25 mouse cellular contexts compared by ENCODE assay signal in genomic region chr13:94862491-94863230, GRCm38 (mm10). TPM values are rescaled to one million over a fixed set of nuclear protein-coding genes. Genes with fewer than 3 reads are reported as not detected.
DNase-seq lines count a peak whose midpoint lies in the region; ATAC-seq and TF ChIP-seq lines count a peak whose summit lies in the region.
"Had no signal": no experiment of that assay in that cellular context is flagged by ENCODE, and none has a peak within 500 bp of the region (broad histone marks: within the 10 kb centered on the region; RNA-seq: fewer than 3 reads in every experiment).

No protein-coding gene starts in this region.

- H3K4me2 ChIP-seq in intestine, embryonic 14.5 days (ENCODE audit: low read length) = no peak overlapping the region
- no peak overlapping the region for H3K4me2 ChIP-seq in intestine, postnatal 0 days (replicated peaks; ENCODE audit: low read depth)
- H3K4me2 ChIP-seq: embryonic facial prominence, embryonic 13.5 days; forebrain, embryonic 15.5 days; heart, embryonic 13.5 days; hindbrain, embryonic 12.5 days had no signal

- TF ChIP-seq EP300 in ES-Bruce4 (IDR thresholded peaks at IDR 0.05; ENCODE audit: insufficient read depth, low read depth, low read length) = no peak
- TF ChIP-seq EP300 in MEL (IDR thresholded peaks at IDR 0.05; ENCODE audit: low read depth in 1 of 2, low read length in 2 of 2) = peak; percentile 56 to 67

- no peaks in the 10 kb centered on the region for H3K9me3 ChIP-seq in intestine, embryonic 14.5 days (ENCODE audit: control insufficient read depth, low read length)
- no peaks in the 10 kb centered on the region for H3K9me3 ChIP-seq in intestine, postnatal 0 days (ENCODE audit: control insufficient read depth)
- H3K9me3 ChIP-seq in ES-Bruce4 (replicated peaks; ENCODE audit: control insufficient read depth, insufficient read depth, low read length, poor library complexity, severe bottlenecking) = no peaks in the 10 kb centered on the region
- H3K9me3 ChIP-seq in MEL (replicated peaks; ENCODE audit: insufficient read depth, low read length) = no peaks in the 10 kb centered on the region
- H3K9me3 ChIP-seq: embryonic facial prominence, embryonic 13.5 days; forebrain, embryonic 15.5 days; heart, embryonic 13.5 days; hindbrain, embryonic 12.5 days had no signal

- WGBS in intestine, embryonic 14.5 days = 67% methylated on average over 5 of the region's 5 CpGs
- 62% methylated on average over 5 of the region's 5 CpGs for WGBS in intestine, postnatal 0 days

- TF ChIP-seq POLR2A in ES-Bruce4 (IDR thresholded peaks at IDR 0.05; ENCODE audit: insufficient read depth, low read length) = no peak
- TF ChIP-seq POLR2A in MEL (IDR thresholded peaks at IDR 0.05; ENCODE audit: control insufficient read depth in 1 of 2, insufficient read depth in 1 of 2, low read depth in 1 of 2, low read length in 2 of 2, poor library complexity in 1 of 2) = no peak; a peak in 1 of 4 replicates

- no peak for TF ChIP-seq RAD21 in MEL (IDR thresholded peaks at IDR 0.05; ENCODE audit: low read depth, low read length)

- no peak overlapping the region for H3K9ac ChIP-seq in intestine, embryonic 14.5 days (ENCODE audit: low read length)
- no peak overlapping the region for H3K9ac ChIP-seq in intestine, postnatal 0 days (ENCODE audit: low read depth, low read length)
- no peak overlapping the region for H3K9ac ChIP-seq in ES-Bruce4 (ENCODE audit: low read depth, poor library complexity, severe bottlenecking)
- H3K9ac ChIP-seq in MEL (ENCODE audit: control insufficient read depth, low read depth, low read length, poor library complexity, severe bottlenecking) = peak overlapping the region; percentile 40
- H3K9ac ChIP-seq: embryonic facial prominence, embryonic 13.5 days; forebrain, embryonic 15.5 days; heart, embryonic 13.5 days; hindbrain, embryonic 12.5 days had no signal

- no peak for ATAC-seq in intestine, embryonic 14.5 days (replicated peaks; ENCODE audit: low FRiP score, low TSS enrichment, low read depth)
- no peak for ATAC-seq in intestine, postnatal 0 days
- peak; percentile 77 for ATAC-seq in common myeloid progenitor, adult 5-6 weeks (replicated peaks; ENCODE audit: low read depth, poor library complexity, severe bottlenecking)
- ATAC-seq: forebrain, embryonic 15.5 days; hindbrain, embryonic 16.5 days; inflammation-experienced regulatory T-cells, adult 6 months; Patski had no signal

- intact Hi-C loops in gastrocnemius, postnatal 14 days (cut with DNase I; ENCODE audit: low total_unique reads) = no loop called here

- DNase-seq in intestine, embryonic 14.5 days (ENCODE audit: low spot score) = peak; percentile 20
- peak; percentile 80 for DNase-seq in MEL (ENCODE audit: low read depth, low spot score)
- DNase-seq in gastrocnemius, postnatal 14 days = no peak
- DNase-seq in layer of hippocampus, adult 9-11 months = no peak
- DNase-seq: adrenal gland, postnatal 14 days; cerebellum, adult 11-12 months; cerebellum, adult 9-10 months; cerebellum, postnatal 25 days; heart, adult 2 months; heart, postnatal 36 days; kidney, adult 18-20 months had no signal

- H3K27me3 ChIP-seq in intestine, embryonic 14.5 days (replicated peaks; ENCODE audit: control insufficient read depth, insufficient read depth, low read length) = peaks cover 39% of the 10 kb centered on the region
- peaks cover 13% of the 10 kb centered on the region for H3K27me3 ChIP-seq in intestine, postnatal 0 days (replicated peaks; ENCODE audit: control insufficient read depth, insufficient read depth, low read length)
- H3K27me3 ChIP-seq in ES-Bruce4 (ENCODE audit: control insufficient read depth, insufficient read depth, low read length, poor library complexity, severe bottlenecking) = peaks cover 5% of the 10 kb centered on the region; the same call in 1 of the 2 replicates
- H3K27me3 ChIP-seq in MEL (ENCODE audit: control insufficient read depth in 1 of 2, insufficient read depth in 2 of 2, low read length in 2 of 2) = no peaks in the 10 kb centered on the region

- no peak overlapping the region for H3K4me3 ChIP-seq in intestine, embryonic 14.5 days (ENCODE audit: low read depth, low read length)
- no peak overlapping the region for H3K4me3 ChIP-seq in intestine, postnatal 0 days (ENCODE audit: low read depth, low read length)
- no peak overlapping the region for H3K4me3 ChIP-seq in ES-Bruce4 (ENCODE audit: low read depth, low read length)
- peak overlapping the region in 1 of 2 experiments; percentile 11; a peak in 1 of 4 replicates for H3K4me3 ChIP-seq in MEL (ENCODE audit: control insufficient read depth in 1 of 2, insufficient read depth in 1 of 2, low read depth in 2 of 2, low read length in 2 of 2)
- H3K4me3 ChIP-seq: embryonic facial prominence, embryonic 13.5 days; forebrain, embryonic 15.5 days; heart, adult 2 months; heart, embryonic 13.5 days; hindbrain, embryonic 12.5 days had no signal

- no peak overlapping the region for H3K27ac ChIP-seq in intestine, embryonic 14.5 days (ENCODE audit: low read depth)
- H3K27ac ChIP-seq in intestine, postnatal 0 days (ENCODE audit: low read depth, low read length) = no peak overlapping the region
- peak overlapping the region; percentile 47 for H3K27ac ChIP-seq in ES-Bruce4 (ENCODE audit: insufficient read depth, low read length)
- peak overlapping the region; percentile 83 for H3K27ac ChIP-seq in MEL (ENCODE audit: control insufficient read depth, low read depth, low read length)
- H3K27ac ChIP-seq: embryonic facial prominence, embryonic 13.5 days; forebrain, embryonic 15.5 days; heart, adult 2 months; heart, embryonic 13.5 days; hindbrain, embryonic 12.5 days had no signal

- no peaks in the 10 kb centered on the region for H3K36me3 ChIP-seq in intestine, embryonic 14.5 days (ENCODE audit: control insufficient read depth, insufficient read depth, low read length)
- no peaks in the 10 kb centered on the region for H3K36me3 ChIP-seq in intestine, postnatal 0 days (ENCODE audit: control insufficient read depth, insufficient read depth)
- H3K36me3 ChIP-seq in ES-Bruce4 (ENCODE audit: control insufficient read depth, insufficient read depth, low read length, poor library complexity, severe bottlenecking) = no peaks in the 10 kb centered on the region
- peaks cover 0 to 33% of the 10 kb centered on the region in 2 experiments; a peak in 2 of 4 replicates for H3K36me3 ChIP-seq in MEL (ENCODE audit: control insufficient read depth in 1 of 2, insufficient read depth in 2 of 2, low read length in 2 of 2)
- H3K36me3 ChIP-seq: embryonic facial prominence, embryonic 13.5 days; forebrain, embryonic 15.5 days; heart, embryonic 13.5 days; hindbrain, embryonic 12.5 days had no signal

- no peaks in the 10 kb centered on the region for H3K4me1 ChIP-seq in intestine, embryonic 14.5 days (replicated peaks; ENCODE audit: control insufficient read depth, insufficient read depth, low read length)
- no peaks in the 10 kb centered on the region for H3K4me1 ChIP-seq in intestine, postnatal 0 days (replicated peaks; ENCODE audit: control insufficient read depth, insufficient read depth, low read length)
- H3K4me1 ChIP-seq in ES-Bruce4 (ENCODE audit: control insufficient read depth, insufficient read depth, low read length) (peaks cover 13% of the 10 kb centered on the region), MEL (ENCODE audit: control insufficient read depth in 1 of 2, insufficient read depth in 2 of 2, low read length in 2 of 2) (peaks cover 11 to 46% of the 10 kb centered on the region in 2 experiments)
- H3K4me1 ChIP-seq: embryonic facial prominence, embryonic 13.5 days; forebrain, embryonic 15.5 days; heart, embryonic 13.5 days; hindbrain, embryonic 12.5 days had no signal

- TF ChIP-seq CTCF in intestine, postnatal 0 days (IDR thresholded peaks at IDR 0.05; ENCODE audit: low read depth) = no peak
- TF ChIP-seq CTCF in ES-Bruce4 (IDR thresholded peaks at IDR 0.05; ENCODE audit: low read depth, low read length) (no peak), MEL (IDR thresholded peaks at IDR 0.05 in 2 of 3, conservative IDR thresholded peaks at IDR 0.05 in 1 of 3; ENCODE audit: control insufficient read depth in 1 of 3, insufficient read depth in 1 of 3, low read depth in 2 of 3, low read length in 3 of 3, poor library complexity in 1 of 3, severe bottlenecking in 1 of 3) (no peak)

- peaks cover 10% of the 10 kb centered on the region for H3K79me2 ChIP-seq in MEL (ENCODE audit: control insufficient read depth, insufficient read depth, low read length, poor library complexity)

TF ChIP-seq in MEL, 35 proteins besides CTCF, POLR2A, EP300 and RAD21:
- TF ChIP-seq MAFK (IDR thresholded peaks at IDR 0.05; ENCODE audit: borderline replicate concordance, low read depth, low read length) (peak; percentile 51; the same call in 1 of the 2 replicates), GABPA (IDR thresholded peaks at IDR 0.05; ENCODE audit: low read depth, low read length) (peak; percentile 74; the same call in 1 of the 2 replicates), ELF1 (IDR thresholded peaks at IDR 0.05; ENCODE audit: low read depth, low read length) (peak; percentile 65; the same call in 1 of the 2 replicates), ETS1 (IDR thresholded peaks at IDR 0.05; ENCODE audit: low read depth, low read length) (peak; percentile 70; the same call in 1 of the 2 replicates), TBP (IDR thresholded peaks at IDR 0.05; ENCODE audit: low read depth, low read length) (no peak), MXI1 (IDR thresholded peaks at IDR 0.05; ENCODE audit: low read depth, low read length) (peak; percentile 32; the same call in 1 of the 2 replicates), TCF12 (IDR thresholded peaks at IDR 0.05; ENCODE audit: low read depth, low read length) (0 out of 2 replicates have a peak, but pooled peaks have one; percentile 5), GATA1 (IDR thresholded peaks at IDR 0.05; ENCODE audit: low read depth, low read length) (peak; percentile 72), NRF1 (IDR thresholded peaks at IDR 0.05; ENCODE audit: insufficient read depth, low read depth, low read length, poor library complexity, severe bottlenecking) (no peak)

RNA-seq across cellular contexts. Expression of gene Otp, which starts 12.7 kb away (rescaled TPM):
- not detected in 2 replicates for polyA plus RNA-seq in intestine, embryonic 14.5 days (2014; fragmentation: Nextera tagmentation; extraction: Ambion mirVana)
- polyA plus RNA-seq in intestine, postnatal 0 days (2015; fragmentation: Nextera tagmentation; extraction: Ambion mirVana) = not detected in 2 replicates
- not detected in 2 replicates for polyA plus RNA-seq in ES-Bruce4 (2011; ENCODE audit: insufficient read depth, insufficient read length, low read depth, missing spikeins)
- not detected in 2 replicates for total RNA-seq in MEL (2012; rRNA removed)
- polyA plus RNA-seq in MEL (2012; ENCODE audit: insufficient read depth in 1 of 2, insufficient read length in 2 of 2, low read depth in 1 of 2, low replicate concordance in 2 of 2, missing spikeins in 1 of 2) = not detected
- not detected in 2 replicates for total RNA-seq in common myeloid progenitor, adult 5-6 weeks (2017)
- total RNA-seq in gastrocnemius, postnatal 14 days (2021) = not detected
- total RNA-seq: adrenal gland, postnatal 14 days; gastrocnemius, adult 8-10 months; gastrocnemius, postnatal 4 days; heart, adult 2 months; heart, postnatal 36 days had no signal
- polyA plus RNA-seq: embryonic facial prominence, embryonic 13.5 days; heart, adult 2 months; heart, embryonic 13.5 days; heart, postnatal 0 days; inflammation-experienced regulatory T-cells, adult 6 months; kidney, embryonic 14.5 days; Patski had no signal

Comparison
In these comparisons a context has a peak if more than half of its experiments do, and no peak if none do; other contexts are left out.
1. DNase-seq: peak in intestine, embryonic 14.5 days (single experiment) and MEL (single experiment); none in gastrocnemius, postnatal 14 days (single experiment) and layer of hippocampus, adult 9-11 months (single experiment).
2. H3K27ac ChIP-seq: peak in ES-Bruce4 (single experiment) and MEL (single experiment); none in intestine, embryonic 14.5 days (single experiment) and intestine, postnatal 0 days (single experiment).